Mouse (Mus musculus) heart, embryonic 11.5 days (tissue): ENCODE results near the gene Atp5j2. TPM values are rescaled to one million over a fixed set of nuclear protein-coding genes. Genes with fewer than 3 reads are reported as not detected.
"Not testable (repeated sequence)": the region's sequence is repeated elsewhere in the genome, so short reads cannot be mapped to it uniquely, and the experiment has no call there.

Experiments
- ATAC-seq: fragments of 200-750 bp; cut with Nextera tagmentation; replicated peaks from 2 replicates; pipeline ENCODE4 v1.8.0; 2017; ENCODE audit warnings: moderate library complexity; ENCODE audit not compliant: insufficient number of reproducible peaks, low FRiP score, low TSS enrichment
- H3K27ac ChIP-seq: fragments of 300-500 bp; sonication (generic); 2 replicates; pipeline ENCODE4 v1.5.1; 2014; ENCODE audit warnings: mild to moderate bottlenecking, low read depth, low read length
- H3K27me3 ChIP-seq: fragments of 300-500 bp; sonication (generic); 2 replicates; pipeline ENCODE4 v1.6.1; 2014; ENCODE audit warnings: mild to moderate bottlenecking, low read length, mixed read lengths; ENCODE audit not compliant: control insufficient read depth, insufficient read depth
- H3K36me3 ChIP-seq: fragments of 300-500 bp; sonication (generic); 2 replicates; pipeline ENCODE4 v1.6.1; 2014; ENCODE audit warnings: mild to moderate bottlenecking, low read length, moderate library complexity, mixed read lengths; ENCODE audit not compliant: control insufficient read depth, insufficient read depth
- H3K4me1 ChIP-seq: fragments of 300-500 bp; sonication (generic); 2 replicates; pipeline ENCODE4 v1.6.1; 2014; ENCODE audit warnings: low read length; ENCODE audit not compliant: control insufficient read depth, insufficient read depth
- H3K4me2 ChIP-seq: fragments of 300-500 bp; sonication (generic); 2 replicates; pipeline ENCODE4 v1.6.1; 2014; ENCODE audit warnings: mild to moderate bottlenecking, moderate library complexity
- H3K4me3 ChIP-seq: fragments of 300-500 bp; sonication (generic); 2 replicates; pipeline ENCODE4 v1.5.1; 2014; ENCODE audit warnings: low read depth, low read length
- H3K9ac ChIP-seq: fragments of 300-500 bp; sonication (generic); 2 replicates; pipeline ENCODE4 v1.6.1; 2014; ENCODE audit warnings: mild to moderate bottlenecking, low read depth, low read length, moderate library complexity
- H3K9me3 ChIP-seq: fragments of 300-500 bp; sonication (generic); replicated peaks from 2 replicates; pipeline ENCODE4 v1.6.1; 2016; ENCODE audit warnings: low read length; ENCODE audit not compliant: control insufficient read depth
- WGBS: fragments of 180-500 bp; shearing (Covaris S2); extraction: QIAGEN DNeasy Blood & Tissue Kit; methylation state at CpG from one replicate; pipeline ENCODE4 v1.1.7; 2014; ENCODE audit not compliant: insufficient replicate concordance; 5-methylcytosine and 5-hydroxymethylcytosine counted together
- polyA plus RNA-seq: library from polyadenylated mRNA; unstranded; fragments of >200 nt; fragmentation: Nextera tagmentation; extraction: Ambion mirVana; gene quantifications from 2 replicates; pipeline ENCODE4 v1.2.1, GENCODE M21; 2014

Atp5j2 gene
- 928 and 936 TPM in 2 replicates for polyA plus RNA-seq

GRCm38 (mm10) chr5:145191962-145192361, at the start of gene Atp5j2:
Gene Atp5j2, minus strand, starts transcription at chr5:145192062.
- H3K9me3 ChIP-seq: no peaks in the 10 kb centered on the region
- peak within 1 kb of the TSS; percentile 95 for H3K27ac ChIP-seq
- H3K27me3 ChIP-seq: no peaks in the 10 kb centered on the region
- peak within 1 kb of the TSS; percentile 94 for H3K4me2 ChIP-seq
- H3K4me1 ChIP-seq: peaks cover 13% of the 10 kb centered on the region
- peak within 1 kb of the TSS; percentile 82 for H3K4me3 ChIP-seq
- WGBS: 87% methylated on average over 2 of the region's 2 CpGs
- peak within 1 kb of the TSS; percentile 99 for H3K9ac ChIP-seq
- ATAC-seq: no peak
- peaks cover 19% of the 10 kb centered on the region for H3K36me3 ChIP-seq

- peaks cover 9% of the 10 kb centered on the region; the same call in 1 of the 2 replicates for H3K4me1 ChIP-seq
- H3K9ac ChIP-seq: no peak overlapping the region
- peaks cover 22% of the 10 kb centered on the region for H3K36me3 ChIP-seq
- no peaks in the 10 kb centered on the region for H3K9me3 ChIP-seq
- H3K4me2 ChIP-seq: no peak overlapping the region
- no peak for ATAC-seq
- H3K4me3 ChIP-seq: no peak overlapping the region
- no peak overlapping the region for H3K27ac ChIP-seq
- no peaks in the 10 kb centered on the region for H3K27me3 ChIP-seq
Observed at GRCm38 (mm10) chr5:145234636-145235035, 42.8 kb upstream of the Atp5j2 start.

GRCm38 (mm10) chr5:145231893-145232411, 40.1 kb upstream of the Atp5j2 start:
- peaks cover 9% of the 10 kb centered on the region; the same call in 1 of the 2 replicates for H3K4me1 ChIP-seq
- WGBS: 0% methylated on average over 49 of the region's 49 CpGs
- H3K4me3 ChIP-seq: peak overlapping the region; percentile 100
- H3K27me3 ChIP-seq: no peaks in the 10 kb centered on the region
- no peaks in the 10 kb centered on the region for H3K9me3 ChIP-seq
- peak overlapping the region; percentile 88 for H3K27ac ChIP-seq
- H3K36me3 ChIP-seq: peaks cover 20% of the 10 kb centered on the region
- peak overlapping the region; percentile 98 for H3K9ac ChIP-seq
- H3K4me2 ChIP-seq: peak overlapping the region; percentile 73
- ATAC-seq: peak; percentile 56

- ATAC-seq: peak; percentile 98
- WGBS: under 1% methylated on average over 39 of the region's 42 CpGs
- Histone ChIP-seq H3K36me3 (peaks cover 20% of the 10 kb centered on the region), H3K9ac (peak within 1 kb of the TSS; percentile 98), H3K4me2 (peak within 1 kb of the TSS; percentile 73), H3K27ac (peak within 1 kb of the TSS; percentile 88), H3K27me3 (no peaks in the 10 kb centered on the region), H3K4me3 (peak within 1 kb of the TSS; percentile 100), H3K4me1 (peaks cover 9% of the 10 kb centered on the region; the same call in 1 of the 2 replicates), H3K9me3 (no peaks in the 10 kb centered on the region)
Observed at GRCm38 (mm10) chr5:145231367-145231871, 39.6 kb upstream of the Atp5j2 start, which contains the start of gene Zfp655. Gene Zfp655, plus strand, starts transcription at chr5:145231715.

- no peaks in the 10 kb centered on the region for H3K27me3 ChIP-seq
- peak overlapping the region; percentile 88 for H3K27ac ChIP-seq
- H3K9ac ChIP-seq: peak overlapping the region; percentile 98; the same call in 1 of the 2 replicates
- WGBS: 87% methylated on average over 4 of the region's 4 CpGs
- H3K4me2 ChIP-seq: peak overlapping the region; percentile 73
- peak overlapping the region; percentile 100; the same call in 1 of the 2 replicates for H3K4me3 ChIP-seq
- ATAC-seq: no peak
- H3K4me1 ChIP-seq: peaks cover 9% of the 10 kb centered on the region; the same call in 1 of the 2 replicates
- H3K36me3 ChIP-seq: peaks cover 19% of the 10 kb centered on the region
- H3K9me3 ChIP-seq: no peaks in the 10 kb centered on the region
Observed at GRCm38 (mm10) chr5:145230641-145231040, 38.8 kb upstream of the Atp5j2 start.

- not testable (repeated sequence) for H3K27ac ChIP-seq, H3K36me3 ChIP-seq, H3K9ac ChIP-seq, H3K4me3 ChIP-seq, H3K4me2 ChIP-seq, H3K9me3 ChIP-seq, H3K4me1 ChIP-seq, ATAC-seq, H3K27me3 ChIP-seq
- WGBS: 74% methylated on average over 6 of the region's 6 CpGs
Observed at GRCm38 (mm10) chr5:145229283-145229682, 37.4 kb upstream of the Atp5j2 start.

- Histone ChIP-seq H3K4me2 (no peak overlapping the region), H3K9ac (no peak overlapping the region), H3K27ac (no peak overlapping the region), H3K4me3 (no peak overlapping the region), H3K9me3 (no peaks in the 10 kb centered on the region), H3K27me3 (no peaks in the 10 kb centered on the region), H3K36me3 (peaks cover 9% of the 10 kb centered on the region), H3K4me1 (0 out of 2 replicates have a peak, but pooled peaks cover 2% of the 10 kb centered on the region)
- no peak for ATAC-seq
- WGBS: 55% methylated on average over 2 of the region's 2 CpGs
Observed at GRCm38 (mm10) chr5:145226453-145226852, 34.6 kb upstream of the Atp5j2 start.

GRCm38 (mm10) chr5:145223395-145223794, 31.5 kb upstream of the Atp5j2 start:
- WGBS: 77% methylated on average over 12 of the region's 12 CpGs

GRCm38 (mm10) chr5:145222840-145223239, 31.0 kb upstream of the Atp5j2 start:
- Histone ChIP-seq H3K9ac (no peak overlapping the region), H3K4me1 (no peaks in the 10 kb centered on the region), H3K4me3 (no peak overlapping the region), H3K27me3 (no peaks in the 10 kb centered on the region), H3K36me3 (peaks cover 30% of the 10 kb centered on the region), H3K27ac (no peak overlapping the region), H3K4me2 (no peak overlapping the region), H3K9me3 (no peaks in the 10 kb centered on the region)
- no peak for ATAC-seq
- WGBS: 75% methylated on average over 5 of the region's 5 CpGs

More at GRCm38 (mm10) chr5:145223395-145223794, 31.5 kb upstream of the Atp5j2 start:
- Histone ChIP-seq H3K27ac (no peak overlapping the region), H3K9me3 (no peaks in the 10 kb centered on the region), H3K27me3 (no peaks in the 10 kb centered on the region), H3K4me2 (no peak overlapping the region), H3K4me1 (no peaks in the 10 kb centered on the region), H3K36me3 (peaks cover 30% of the 10 kb centered on the region), H3K9ac (no peak overlapping the region), H3K4me3 (no peak overlapping the region)
- ATAC-seq: 0 out of 2 replicates have a peak, but pooled peaks have one; percentile 20
